Mouse (Mus musculus): ENCODE results near the gene Dop1b.

Gene Dop1b

GRCm38 (mm10) chr16:93832451-93833276 lies 121.0 kb downstream of the Dop1b start:
- DNase-seq = peak; percentile 44

- no peak for DNase-seq
Measured at GRCm38 (mm10) chr16:93833551-93833950, 121.8 kb downstream of the Dop1b start.

- DNase-seq = no peak
Measured at GRCm38 (mm10) chr16:93834076-93834475, 122.4 kb downstream of the Dop1b start.

- DNase-seq = no peak
Measured at GRCm38 (mm10) chr16:93839049-93839448, 127.3 kb downstream of the Dop1b start.

GRCm38 (mm10) chr16:93850527-93850926 lies 138.8 kb downstream of the Dop1b start:
- no peak for DNase-seq

GRCm38 (mm10) chr16:93859967-93860366 lies 148.3 kb downstream of the Dop1b start:
- no peak for DNase-seq
